Mouse (Mus musculus) frontal cortex, postnatal 36 days (tissue): ENCODE data around the gene Tnni1.

Source experiments
- DNase-seq, 2 experiments: peaks; one replicate each; pipeline ENCODE4 v3.0.0; 2022; ENCODE audit warnings: low spot score in 2 of 2

The Tnni1 gene

GRCm38 (mm10) chr1:135778780-135779535, at the start of gene Tnni1:
Gene Tnni1, plus strand, starts transcription at chr1:135779434.
- no peak for DNase-seq

- DNase-seq: no peak
Measured at GRCm38 (mm10) chr1:135729821-135730220, 49.4 kb upstream of the Tnni1 start.

- no peak for DNase-seq
Measured at GRCm38 (mm10) chr1:135730296-135730695, 48.9 kb upstream of the Tnni1 start.

- DNase-seq: no peak
Measured at GRCm38 (mm10) chr1:135731393-135731792, 47.8 kb upstream of the Tnni1 start.

GRCm38 (mm10) chr1:135731897-135732684, 47.1 kb upstream of the Tnni1 start:
- DNase-seq: no peak

GRCm38 (mm10) chr1:135734225-135734937, 44.9 kb upstream of the Tnni1 start:
- DNase-seq: peak in 1 of 2 experiments; percentile 56

GRCm38 (mm10) chr1:135735460-135735859, 43.8 kb upstream of the Tnni1 start:
- DNase-seq: no peak

- no peak for DNase-seq
Measured at GRCm38 (mm10) chr1:135744987-135745386, 34.2 kb upstream of the Tnni1 start.

- DNase-seq: no peak
Measured at GRCm38 (mm10) chr1:135746248-135746647, 33.0 kb upstream of the Tnni1 start.

GRCm38 (mm10) chr1:135752737-135753348, 26.4 kb upstream of the Tnni1 start:
- peak; percentile 82 to 93 for DNase-seq

GRCm38 (mm10) chr1:135755287-135755686, 23.9 kb upstream of the Tnni1 start:
- no peak for DNase-seq

- DNase-seq: no peak
Measured at GRCm38 (mm10) chr1:135755913-135756312, 23.3 kb upstream of the Tnni1 start.

GRCm38 (mm10) chr1:135757287-135757686, 21.9 kb upstream of the Tnni1 start:
- DNase-seq: no peak

- DNase-seq: no peak
Measured at GRCm38 (mm10) chr1:135759685-135760084, 19.5 kb upstream of the Tnni1 start.

- DNase-seq: no peak
Measured at GRCm38 (mm10) chr1:135760216-135760615, 19.0 kb upstream of the Tnni1 start.

GRCm38 (mm10) chr1:135761728-135762127, 17.5 kb upstream of the Tnni1 start:
- no peak for DNase-seq

GRCm38 (mm10) chr1:135763503-135764205, 15.6 kb upstream of the Tnni1 start:
- no peak for DNase-seq

GRCm38 (mm10) chr1:135764206-135764528, 15.1 kb upstream of the Tnni1 start:
- DNase-seq: no peak

- peak; percentile 52 to 54 for DNase-seq
Measured at GRCm38 (mm10) chr1:135765645-135766591, 13.3 kb upstream of the Tnni1 start, which contains the start of gene Phlda3. Gene Phlda3, plus strand, starts transcription at chr1:135766119.
